Mouse (Mus musculus) left cerebral cortex, adult 8-10 months (tissue): ENCODE results near the gene Mul1. TPM values are rescaled to one million over a fixed set of nuclear protein-coding genes. Genes with fewer than 3 reads are reported as not detected.
A peak's percentile ranks its signal among the peaks of the same experiment; 100 is the strongest.
"Not testable (repeated sequence)": the region's sequence is repeated elsewhere in the genome, so short reads cannot be mapped to it uniquely, and the experiment has no call there.

Experiments used
- DNase-seq, 2 experiments: peaks; one replicate each; pipeline ENCODE4 v3.0.0; 2022; ENCODE audit warnings: low spot score in 2 of 2
- total RNA-seq, 4 experiments: library from RNA; stranded (reverse); gene quantifications; 2 replicates each; pipeline ENCODE4 v1.2.4; 2022

Gene Mul1
- total RNA-seq, result 10 to 100 TPM; 51.6 to 54.5 (median 52.7) TPM

GRCm38 (mm10) chr4:138434347-138435316 lies at the start of gene Mul1:
Gene Mul1 (plus strand): TSS chr4:138434671.
- DNase-seq, result peak; percentile 94 to 97

DNA sequence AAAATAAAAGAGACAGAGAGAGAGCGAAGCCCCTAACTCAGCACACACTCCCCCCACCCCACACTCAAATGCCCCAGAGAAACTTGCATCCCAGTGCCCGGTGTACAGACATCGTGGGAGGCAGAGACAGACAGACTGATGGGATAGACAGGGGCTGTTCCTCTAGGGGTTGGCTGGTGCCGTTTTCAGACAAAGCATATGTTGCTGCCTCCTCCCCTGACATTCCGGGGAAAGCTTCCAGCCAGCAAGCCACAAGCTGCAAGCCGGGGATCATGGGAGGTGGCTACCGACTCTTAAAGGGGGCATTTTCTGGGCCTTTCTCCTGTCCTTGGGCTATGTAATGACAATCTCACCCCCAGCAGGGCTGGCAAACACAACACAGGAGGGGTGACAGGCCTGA lies 40.8 kb upstream of the Mul1 start:
- no peak for DNase-seq

GRCm38 (mm10) chr4:138395087-138395970 lies 39.1 kb upstream of the Mul1 start:
- DNase-seq, result peak; percentile 40 to 41

- DNase-seq, result peak; percentile 64 to 81
Observed at GRCm38 (mm10) chr4:138395971-138396645, 38.4 kb upstream of the Mul1 start, which contains the start of gene Fam43b. Gene Fam43b (minus strand): TSS chr4:138396528.

GRCm38 (mm10) chr4:138396711-138397110 lies 37.8 kb upstream of the Mul1 start:
- no peak for DNase-seq

GRCm38 (mm10) chr4:138404806-138405205 lies 29.7 kb upstream of the Mul1 start:
- no peak for DNase-seq

DNA sequence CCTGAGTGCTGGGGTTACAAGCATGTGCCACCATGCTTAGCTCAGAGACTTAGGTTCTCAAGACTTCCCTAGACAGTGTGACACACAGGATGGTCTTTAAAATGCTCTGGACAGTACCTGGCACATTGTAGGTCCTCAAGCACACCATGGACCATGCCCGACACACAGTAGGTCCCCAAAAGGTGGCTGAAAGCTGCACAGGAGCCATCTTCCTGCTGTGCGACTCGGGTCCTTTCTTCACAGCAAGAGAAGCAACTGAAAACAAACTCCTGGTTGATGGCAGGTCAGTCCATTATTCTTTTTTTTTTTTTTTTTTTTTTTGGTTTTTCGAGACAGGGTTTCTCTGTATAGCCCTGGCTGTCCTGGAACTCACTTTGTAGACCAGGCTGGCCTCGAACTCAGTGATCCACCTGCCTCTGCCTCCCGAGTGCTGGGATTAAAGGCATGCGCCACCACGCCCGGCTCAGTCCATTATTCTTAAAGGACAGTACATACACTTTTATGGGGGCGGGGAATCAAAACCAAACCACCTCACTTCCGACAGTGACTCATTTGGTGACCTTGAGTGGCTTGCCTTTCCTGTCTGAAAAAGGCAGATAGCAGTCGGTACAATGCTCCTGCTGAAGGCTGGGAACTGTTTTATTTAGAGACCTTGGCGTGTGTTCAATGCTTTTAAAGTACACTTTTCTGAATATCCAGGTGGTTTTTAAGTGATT lies 26.8 kb upstream of the Mul1 start:
- no peak for DNase-seq

DNA sequence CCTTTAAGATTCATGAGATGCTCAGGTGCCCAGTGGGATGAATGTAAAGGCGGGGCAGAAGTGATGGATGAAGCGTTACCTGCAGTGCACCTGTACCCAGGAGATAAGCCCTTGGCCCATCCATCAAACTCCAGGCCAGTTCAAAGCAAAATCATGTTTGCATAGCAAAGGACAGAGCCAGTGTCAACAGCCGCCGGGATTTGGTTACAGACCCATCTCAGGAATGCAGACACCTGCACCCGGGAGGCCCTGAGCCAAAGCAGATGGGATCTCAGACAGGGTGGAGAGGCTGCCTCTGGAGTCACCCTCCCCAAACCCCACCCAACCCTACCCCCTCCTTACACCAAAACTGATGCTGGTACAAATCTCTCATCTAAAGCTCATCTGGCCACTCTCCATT lies 23.5 kb upstream of the Mul1 start:
- no peak for DNase-seq

DNA sequence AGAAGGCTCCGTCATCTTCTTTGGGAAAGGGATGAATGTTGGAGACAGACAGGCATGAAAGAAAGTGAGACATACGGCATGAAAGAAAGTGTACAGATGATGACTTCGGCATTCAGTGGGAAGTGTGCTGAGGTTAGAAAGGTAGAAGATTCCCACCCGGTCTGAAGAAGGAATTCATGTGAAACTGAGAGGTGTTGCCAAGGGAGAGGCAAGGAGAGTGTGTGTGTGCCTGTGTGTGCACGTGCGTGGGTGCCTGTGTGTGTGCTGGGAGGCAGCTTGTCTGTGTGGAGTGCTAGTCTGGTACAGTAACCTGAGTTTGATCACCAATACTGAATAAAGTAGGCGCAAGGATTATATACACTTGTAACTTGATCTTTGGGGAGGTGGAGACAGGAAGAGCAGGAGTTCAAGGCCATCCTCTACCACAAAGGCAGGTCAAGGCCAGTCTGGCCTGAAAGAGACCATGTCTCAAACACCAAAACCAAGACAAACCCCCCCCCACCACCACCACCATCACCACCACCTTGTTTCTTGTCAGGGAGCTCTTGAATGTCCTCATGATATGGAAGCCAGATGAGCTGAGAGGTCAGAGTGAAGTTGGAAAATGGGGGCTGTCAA lies 22.9 kb upstream of the Mul1 start:
- DNase-seq, result no peak

- DNase-seq, result peak in 1 of 2 experiments; percentile 75
Observed at GRCm38 (mm10) chr4:138414725-138415124, 19.7 kb upstream of the Mul1 start.

DNA sequence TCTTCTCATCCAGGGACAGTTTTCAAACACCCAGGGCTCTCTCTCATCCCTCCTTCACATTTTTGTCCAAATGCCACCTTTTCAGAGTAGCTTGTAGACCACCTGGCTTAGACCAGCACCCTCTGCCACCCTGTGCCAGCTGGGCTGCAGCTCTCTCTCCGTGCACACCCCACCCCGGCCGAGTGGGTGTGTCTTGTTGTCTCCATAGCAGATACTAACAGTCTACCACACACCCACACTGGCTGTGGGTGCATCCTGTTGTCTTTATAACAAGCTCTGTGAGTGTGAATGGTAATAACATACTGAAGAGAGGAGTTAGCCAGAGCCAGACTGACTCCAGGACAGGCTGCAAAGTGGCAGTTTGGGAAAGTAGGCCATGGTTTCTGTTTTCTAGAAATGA lies 18.5 kb upstream of the Mul1 start:
- peak in 1 of 2 experiments; percentile 88 for DNase-seq

DNA sequence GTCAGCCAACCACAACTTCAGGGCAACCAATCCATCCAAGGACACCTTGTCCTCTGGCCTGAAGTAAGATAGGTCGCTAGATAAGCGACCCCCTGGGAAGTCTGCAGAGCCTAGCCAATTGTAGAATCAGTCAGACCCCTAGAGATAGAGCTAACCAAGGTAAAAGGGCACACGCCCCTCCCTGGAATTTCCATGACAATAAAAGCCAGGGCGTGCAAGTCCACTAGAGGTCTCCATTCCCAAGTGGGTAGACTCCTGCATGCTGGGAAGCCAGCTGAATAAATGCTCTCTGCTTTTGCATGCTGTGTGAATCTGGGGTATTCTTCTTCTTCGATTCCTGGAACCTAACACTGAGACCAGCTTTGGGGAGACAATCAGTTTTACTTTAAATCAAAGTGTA lies 18.1 kb upstream of the Mul1 start:
- DNase-seq, result no peak

GRCm38 (mm10) chr4:138417882-138418281 lies 16.6 kb upstream of the Mul1 start:
- DNase-seq, result no peak

- no peak for DNase-seq
Observed at GRCm38 (mm10) chr4:138418340-138418957, 16.0 kb upstream of the Mul1 start.

GRCm38 (mm10) chr4:138425028-138425427 lies 9.4 kb upstream of the Mul1 start:
- no peak for DNase-seq

DNA sequence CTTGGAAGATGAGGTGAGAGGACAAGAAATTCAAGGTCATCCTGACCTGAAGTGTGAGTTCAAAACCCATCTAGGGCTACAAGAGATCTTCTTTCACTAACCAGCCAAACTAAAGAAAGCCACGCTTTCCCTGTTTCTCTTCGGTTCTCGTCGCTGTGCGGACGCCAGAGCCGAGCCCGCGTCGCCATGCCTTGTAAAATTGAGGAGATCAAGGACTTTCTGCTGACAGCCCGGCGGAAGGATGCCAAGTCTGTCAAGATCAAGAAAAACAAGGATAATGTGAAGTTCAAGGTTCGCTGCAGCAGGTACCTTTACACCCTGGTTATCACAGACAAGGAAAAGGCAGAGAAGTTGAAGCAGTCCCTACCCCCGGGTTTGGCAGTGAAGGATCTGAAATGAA lies 8.9 kb upstream of the Mul1 start:
- not testable (repeated sequence) for DNase-seq

DNA sequence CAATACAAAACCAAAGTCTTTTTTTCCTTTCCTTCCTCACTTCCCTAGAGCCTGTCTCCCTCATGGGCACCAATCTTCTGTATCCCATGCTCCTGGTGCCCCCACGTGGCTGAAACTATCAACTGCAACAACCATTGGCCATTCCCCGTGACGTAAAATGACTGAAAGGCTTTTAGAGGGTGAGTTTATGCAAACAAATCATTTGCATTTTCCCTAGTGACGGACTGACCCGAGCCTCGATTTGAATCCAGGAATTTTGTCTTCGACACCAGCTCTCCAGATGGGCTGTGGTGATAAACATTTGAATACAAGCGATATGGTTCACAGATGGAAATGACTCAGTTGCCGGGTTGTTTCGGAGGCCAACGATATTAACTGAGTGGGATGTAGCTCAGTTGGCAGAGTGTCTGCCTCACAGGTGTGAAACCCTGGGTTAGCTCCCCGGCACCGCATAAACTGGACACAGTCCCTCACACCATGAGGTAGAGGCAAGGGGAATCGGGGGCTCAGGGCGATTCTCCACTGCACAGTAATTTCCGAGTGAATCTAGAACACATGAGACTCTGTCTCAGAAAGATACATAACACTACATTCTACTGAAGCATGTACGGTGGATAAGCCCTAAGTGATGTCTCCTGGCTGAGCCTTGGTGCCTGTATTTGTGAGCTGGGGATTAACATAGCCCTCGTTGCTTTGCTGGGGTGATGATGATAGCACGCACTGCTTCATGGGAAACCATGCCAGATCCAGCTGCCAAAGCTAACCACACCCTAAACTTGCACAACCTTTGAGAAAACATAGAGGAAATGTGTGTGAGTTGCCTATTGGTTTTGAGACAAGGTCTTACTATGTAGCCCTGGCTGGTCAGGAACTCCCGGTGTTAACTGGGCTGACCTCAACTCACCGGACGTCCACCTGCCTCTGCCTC lies 7.4 kb upstream of the Mul1 start:
- peak; percentile 77 to 96 for DNase-seq

DNA sequence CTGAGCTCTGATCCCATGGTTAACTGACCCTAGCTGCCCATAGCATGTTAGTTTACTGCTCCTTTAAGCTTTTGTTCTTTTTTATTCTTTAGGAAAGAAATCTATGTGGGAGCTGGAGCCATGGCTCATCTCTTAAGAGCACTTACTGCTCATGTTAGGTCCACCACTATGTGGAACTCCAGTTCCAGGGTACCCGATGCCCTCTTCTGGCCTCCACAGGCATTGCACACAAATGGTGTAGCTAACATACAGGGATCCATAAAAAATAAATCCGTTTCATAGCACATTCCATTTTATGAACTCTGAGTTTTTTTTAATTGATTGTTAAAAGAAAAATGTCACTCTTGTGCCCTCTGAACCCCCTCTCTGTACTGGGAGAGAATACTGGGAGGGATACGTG lies 4.7 kb upstream of the Mul1 start:
- DNase-seq, result no peak

GRCm38 (mm10) chr4:138431340-138431739 lies 3.1 kb upstream of the Mul1 start:
- no peak for DNase-seq
